Mouse (Mus musculus): ENCODE data around the gene Ap2a2. TPM values are rescaled to one million over a fixed set of nuclear protein-coding genes. Genes with fewer than 3 reads are reported as not detected.
"Not testable (repeated sequence)": the region's sequence is repeated elsewhere in the genome, so short reads cannot be mapped to it uniquely, and the experiment has no call there.

Gene Ap2a2
- total RNA-seq, 2 experiments from 2014 or later = 199 to 214 TPM

GRCm38 (mm10) chr7:141639335-141639890, 77.4 kb downstream of the Ap2a2 start:
- DNase-seq (ENCODE audit: low spot score in 2 of 2); intact Hi-C loops (cut with DNase I): not testable (repeated sequence)

GRCm38 (mm10) chr7:141642375-141642774, 80.4 kb downstream of the Ap2a2 start:
- DNase-seq (ENCODE audit: low spot score in 2 of 2) = no peak
- intact Hi-C loops (cut with DNase I) = no loop called here

GRCm38 (mm10) chr7:141643160-141643559, 81.2 kb downstream of the Ap2a2 start:
- no peak for DNase-seq (ENCODE audit: low spot score in 2 of 2)
- intact Hi-C loops (cut with DNase I) = no loop called here

- no peak for DNase-seq (ENCODE audit: low spot score in 2 of 2)
- intact Hi-C loops (cut with DNase I) = no loop called here
These were observed 85.1 kb downstream of the Ap2a2 start for GRCm38 (mm10) chr7:141647083-141647482.

GRCm38 (mm10) chr7:141647815-141648214, 85.8 kb downstream of the Ap2a2 start:
- intact Hi-C loops (cut with DNase I) = no loop called here
- no peak for DNase-seq (ENCODE audit: low spot score in 2 of 2)

- intact Hi-C loops (cut with DNase I) = no loop called here
- DNase-seq (ENCODE audit: low spot score in 2 of 2) = no peak
These were observed 90.2 kb downstream of the Ap2a2 start for GRCm38 (mm10) chr7:141652191-141652590.

GRCm38 (mm10) chr7:141660346-141660745, 98.4 kb downstream of the Ap2a2 start:
- intact Hi-C loops (cut with DNase I) = no loop called here
- no peak for DNase-seq (ENCODE audit: low spot score in 2 of 2)

- intact Hi-C loops (cut with DNase I) = no loop called here
- DNase-seq (ENCODE audit: low spot score in 2 of 2) = no peak
These were observed 99.5 kb downstream of the Ap2a2 start for GRCm38 (mm10) chr7:141661481-141661880.

- intact Hi-C loops (cut with DNase I) = no loop called here
- no peak for DNase-seq (ENCODE audit: low spot score in 2 of 2)
These were observed 100.2 kb downstream of the Ap2a2 start for GRCm38 (mm10) chr7:141662223-141662622.

GRCm38 (mm10) chr7:141666190-141666589, 104.2 kb downstream of the Ap2a2 start:
- intact Hi-C loops (cut with DNase I) = loop anchor here (5.0 kb wide), 1 partner anchor 184 kb away; no protein-coding TSS in a partner anchor
- DNase-seq (ENCODE audit: low spot score in 2 of 2) = no peak

- intact Hi-C loops (cut with DNase I) = loop anchor here (5.0 kb wide), 1 partner anchor 187 kb away; no protein-coding TSS in a partner anchor
- DNase-seq (ENCODE audit: low spot score in 2 of 2) = not testable (repeated sequence)
These were observed 107.1 kb downstream of the Ap2a2 start for GRCm38 (mm10) chr7:141669097-141669496.

GRCm38 (mm10) chr7:141670999-141671398, 109.0 kb downstream of the Ap2a2 start:
- intact Hi-C loops (cut with DNase I) = no loop called here
- no peak for DNase-seq (ENCODE audit: low spot score in 2 of 2)

GRCm38 (mm10) chr7:141671626-141672291, 109.8 kb downstream of the Ap2a2 start:
- intact Hi-C loops (cut with DNase I) = no loop called here
- no peak for DNase-seq (ENCODE audit: low spot score in 2 of 2)

- DNase-seq (ENCODE audit: low spot score in 2 of 2) = no peak
- intact Hi-C loops (cut with DNase I) = no loop called here
These were observed 116.9 kb downstream of the Ap2a2 start for GRCm38 (mm10) chr7:141678922-141679321.

Small RNA genes lying within 50 kb of the gene (microRNA-seq; reads per million reads assigned to microRNA genes)
- gene Mir7063 = 1.5 reads per million

Other genes starting within 250 kb of the Ap2a2 start
- gene Deaf1, start 234.5 kb upstream of the Ap2a2 start, total RNA-seq (2021) = 10 to 100 TPM; 67.3 to 72.5 TPM
- 10 to 100 TPM; 30.5 to 34.9 TPM for gene Tmem80, start 234.4 kb upstream of the Ap2a2 start, total RNA-seq (2021)
- gene Eps8l2, start 223.3 kb upstream of the Ap2a2 start, total RNA-seq (2021) = 1 to 10 TPM; 4.7 to 5.9 TPM
- gene Taldo1, start 170.0 kb upstream of the Ap2a2 start, total RNA-seq (2021) = 100 to 1,000 TPM in 1 of 2 experiments, 10 to 100 TPM in 1; 93.3 to 116 TPM
- gene Gatd1, start 148.0 kb upstream of the Ap2a2 start, total RNA-seq (2021) = 10 to 100 TPM; 43.2 to 43.4 TPM
- 100 to 1,000 TPM; 291 to 331 TPM for gene Cend1, start 132.7 kb upstream of the Ap2a2 start, total RNA-seq (2021)
- gene Slc25a22, start 124.3 kb upstream of the Ap2a2 start, total RNA-seq (2021) = 100 to 1,000 TPM; 270 to 289 TPM
- gene Pidd1, start 118.1 kb upstream of the Ap2a2 start, total RNA-seq (2021) = 1 to 10 TPM in 1 of 2 experiments, under 1 TPM in 1; 0.76 to 1.9 TPM
- 100 to 1,000 TPM; 493 to 570 TPM for gene Rplp2, start 114.8 kb upstream of the Ap2a2 start, total RNA-seq (2021)
- 10 to 100 TPM; 28.0 to 31.7 TPM for gene Pnpla2, start 107.0 kb upstream of the Ap2a2 start, total RNA-seq (2021)
- gene Cracr2b, start 101.1 kb upstream of the Ap2a2 start, total RNA-seq (2021) = 1 to 10 TPM; 3.0 to 3.5 TPM
- gene Cd151, start 94.8 kb upstream of the Ap2a2 start, total RNA-seq (2021) = 10 to 100 TPM; 30.9 to 35.4 TPM
- 10 to 100 TPM; 38.0 to 40.1 TPM for gene Polr2l, start 87.0 kb upstream of the Ap2a2 start, total RNA-seq (2021)
- 10 to 100 TPM; 14.2 to 20.0 TPM for gene Tspan4, start 86.9 kb upstream of the Ap2a2 start, total RNA-seq (2021)
- 10 to 100 TPM; 67.2 to 68.4 TPM for gene Chid1, start 22.3 kb upstream of the Ap2a2 start, total RNA-seq (2021)
- not detected for gene Muc6, start 93.1 kb downstream of the Ap2a2 start, total RNA-seq (2021)
- 1 to 10 TPM in 1 of 2 experiments, under 1 TPM in 1; 0.15 to 2.0 TPM for gene Muc2, start 128.2 kb downstream of the Ap2a2 start, total RNA-seq (2021)
- gene Muc5ac, start 226.8 kb downstream of the Ap2a2 start, total RNA-seq (2021) = not detected

All from left cerebral cortex, postnatal 36 days (tissue).